Mouse (Mus musculus) liver, adult 10 weeks (tissue): ENCODE data around the gene Igf2r. TPM values are rescaled to one million over a fixed set of nuclear protein-coding genes. Genes with fewer than 3 reads are reported as not detected.

Experiments
- polyA plus RNA-seq: library from polyadenylated mRNA; stranded (reverse); fragments of 350-450 nt; fragmentation: Illumina TruSeq; extraction: RNeasy Lipid Tissue Mini Kit (QIAGEN cat#74804); gene quantifications from one replicate; pipeline ENCODE4 v1.2.3, GENCODE M21; 2014; ENCODE audit warnings: low read depth, low replicate concordance

The Igf2r gene
- 3.4 TPM for polyA plus RNA-seq

DNA sequence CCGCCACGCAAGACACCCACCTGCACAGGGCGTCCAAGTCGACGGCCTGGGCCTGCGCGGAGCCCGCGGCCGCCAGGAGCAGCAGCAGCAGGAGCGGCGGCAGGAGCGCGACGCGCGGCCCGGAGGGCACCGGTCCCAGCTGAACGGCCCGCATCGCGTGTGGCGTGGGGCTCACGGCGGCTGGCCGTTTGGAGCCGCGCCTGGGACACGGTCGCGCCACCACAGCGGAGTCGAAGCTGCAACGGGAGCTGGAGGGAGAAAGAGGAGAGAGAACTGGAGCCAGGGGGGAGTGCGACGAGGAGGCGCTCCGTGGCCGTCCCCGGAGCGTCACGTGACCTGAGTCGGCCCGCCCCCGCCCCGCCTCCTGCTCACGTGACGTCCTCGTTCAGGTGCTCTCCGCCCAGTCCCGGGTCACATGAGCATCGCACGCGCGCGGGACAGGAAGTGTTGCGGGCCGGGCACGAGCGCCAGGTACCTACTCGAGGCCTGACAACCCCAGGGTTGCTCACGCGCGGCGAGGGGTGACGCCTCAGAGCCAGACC lies at the start of gene Igf2r:
Gene Igf2r, minus strand, starts transcription at position 285 of the 542 bp plus-strand sequence.

DNA sequence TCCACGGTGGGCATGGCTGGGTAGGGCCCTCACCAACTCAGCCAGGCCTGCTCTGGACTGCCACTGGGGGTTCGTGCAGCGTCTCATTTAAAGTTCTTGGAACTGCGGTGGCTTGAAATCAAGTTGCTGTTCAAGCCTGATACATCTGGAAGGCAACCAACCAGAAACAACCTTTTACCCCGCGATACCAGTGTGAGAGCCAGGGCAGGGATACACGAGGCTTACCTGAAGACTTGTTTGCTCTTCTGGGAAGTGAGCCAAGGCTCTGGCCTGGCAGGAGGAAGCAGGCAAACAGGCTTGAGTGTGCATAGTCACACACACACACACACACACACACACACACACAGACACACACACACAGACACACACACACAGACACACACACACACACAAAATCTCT lies 93.8 kb downstream of the Igf2r start, which contains the start of gene Slc22a1:
Gene Slc22a1, minus strand, starts transcription at position 184 of the 400 bp plus-strand sequence.

Other genes starting within 250 kb of the Igf2r start
- not detected for gene Slc22a2, start 185.5 kb downstream of the Igf2r start, polyA plus RNA-seq
- gene Slc22a1, start 93.8 kb downstream of the Igf2r start, polyA plus RNA-seq: 160 TPM
- gene Mas1, start 98.5 kb upstream of the Igf2r start, polyA plus RNA-seq: not detected
- gene Mrgprh, start 106.4 kb upstream of the Igf2r start, polyA plus RNA-seq: not detected
- gene Pnldc1, start 140.6 kb upstream of the Igf2r start, polyA plus RNA-seq: not detected
- 209 TPM for gene Tcp1, start 146.0 kb upstream of the Igf2r start, polyA plus RNA-seq
- gene Mrpl18, start 146.7 kb upstream of the Igf2r start, polyA plus RNA-seq: 88.3 TPM
- gene Acat3, start 170.9 kb upstream of the Igf2r start, polyA plus RNA-seq: 353 TPM
- gene Acat2, start 191.1 kb upstream of the Igf2r start, polyA plus RNA-seq: 81.3 TPM
- gene Wtap, start 224.5 kb upstream of the Igf2r start, polyA plus RNA-seq: 55.4 TPM
- gene Sod2, start 237.2 kb upstream of the Igf2r start, polyA plus RNA-seq: 170 TPM